Mouse (Mus musculus) layer of hippocampus, adult 11-12 months (tissue): ENCODE data around the gene Gm4952.
"Not testable (repeated sequence)": the region's sequence is repeated elsewhere in the genome, so short reads cannot be mapped to it uniquely, and the experiment has no call there.

ENCODE experiments used
- DNase-seq: peaks from one replicate; pipeline ENCODE4 v3.0.0; 2022; ENCODE audit warnings: low spot score

Gm4952 gene

DNA sequence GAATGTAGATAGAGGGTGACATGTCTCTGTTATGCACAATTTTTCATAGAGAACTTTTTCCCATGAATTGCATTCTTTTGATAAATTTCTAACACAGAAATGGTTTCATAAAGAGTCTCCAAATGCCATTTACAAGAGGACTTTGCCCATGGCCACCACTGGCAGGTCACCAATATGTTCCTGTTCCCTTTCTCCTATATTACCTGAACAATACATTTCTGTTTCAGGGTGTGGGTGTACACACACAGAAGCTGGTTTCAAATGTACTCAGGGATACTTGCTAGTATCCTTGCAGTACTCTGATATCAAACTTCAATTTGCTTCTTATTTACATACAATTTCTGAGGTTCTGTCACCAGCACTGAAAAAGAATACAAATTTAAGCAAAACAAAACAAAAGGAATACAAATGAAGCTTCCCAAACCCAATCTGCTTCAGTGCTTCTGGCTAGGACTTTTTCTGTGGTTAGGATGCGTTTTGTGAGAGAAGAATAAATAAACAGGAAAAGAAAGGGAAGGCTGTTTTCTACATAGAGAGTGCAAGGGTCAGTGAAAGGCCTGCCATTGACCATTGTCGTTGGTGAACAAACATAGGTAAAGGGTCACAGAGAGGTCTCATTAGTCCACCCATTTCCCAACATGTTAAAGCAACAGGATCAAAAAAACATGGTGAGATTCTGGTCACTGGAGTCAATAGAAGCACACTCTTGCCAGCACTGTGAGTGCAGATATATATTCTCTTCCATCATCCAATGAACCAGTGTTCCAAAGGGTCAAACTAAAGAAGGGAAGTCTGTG lies 1.1 kb downstream of the Gm4952 start:
- DNase-seq: no peak

DNA sequence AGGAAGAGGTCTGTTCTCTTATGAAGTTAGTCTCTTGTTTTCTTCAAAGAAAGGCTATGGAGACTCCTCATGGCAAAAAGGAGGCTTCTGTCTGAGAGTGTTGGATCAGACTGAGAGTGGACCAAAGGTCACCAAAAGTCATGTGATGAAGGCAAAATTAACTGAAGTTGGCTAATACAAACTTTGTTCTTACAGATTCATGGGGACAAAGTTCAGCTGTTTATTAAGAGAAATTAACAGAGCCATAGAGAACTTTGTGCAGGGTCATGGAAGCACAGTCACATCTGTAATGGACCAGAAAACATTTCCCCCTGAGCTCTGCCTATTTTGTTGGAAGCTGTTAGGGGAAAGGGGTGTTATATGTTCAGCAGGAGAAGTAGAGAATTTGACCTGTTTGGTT lies 8.6 kb downstream of the Gm4952 start:
- no peak for DNase-seq

- DNase-seq: no peak
These were observed 13.9 kb downstream of the Gm4952 start for GRCm38 (mm10) chr19:12613646-12614045.

DNA sequence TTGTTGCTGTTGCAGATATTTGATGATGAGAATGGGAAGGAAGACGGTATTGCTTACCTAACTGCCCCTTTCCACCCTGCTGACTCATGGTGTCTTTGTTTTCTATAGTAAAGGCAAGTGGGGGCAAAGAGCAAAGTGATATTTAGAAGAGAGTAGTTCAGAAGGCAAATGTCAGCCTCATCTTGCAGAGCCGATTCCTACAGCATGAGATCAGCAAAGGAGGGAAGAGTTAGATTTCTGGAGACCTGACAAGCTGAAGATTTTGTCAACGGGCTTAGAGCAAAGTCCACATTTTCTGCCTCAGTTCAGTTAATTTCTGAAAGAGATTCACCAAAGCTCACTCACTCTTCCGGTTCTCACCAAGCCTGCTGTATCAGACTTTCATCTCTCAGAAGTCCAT lies 33.4 kb downstream of the Gm4952 start, which contains the start of gene Glyat:
Gene Glyat, plus strand, starts transcription at position 133 of the 400 bp plus-strand sequence.
- no peak for DNase-seq

DNA sequence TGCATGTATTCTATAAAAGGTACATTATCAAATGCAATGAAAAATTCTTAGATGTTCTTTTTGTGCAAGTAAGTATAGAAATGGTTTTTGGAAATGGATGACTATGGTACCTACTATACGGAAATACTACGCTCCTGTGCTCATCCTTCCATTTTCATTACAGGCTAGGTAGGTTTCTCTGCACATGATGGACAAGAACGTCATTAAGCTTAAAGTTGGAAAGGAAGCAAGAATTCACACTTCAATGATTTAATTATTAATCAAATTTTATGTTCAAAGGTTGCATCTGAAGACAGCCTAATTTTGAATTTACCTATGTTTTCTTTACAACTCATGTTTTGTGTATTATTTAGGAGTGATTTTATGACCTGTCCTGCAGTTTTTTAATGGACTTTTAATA lies 34.5 kb downstream of the Gm4952 start:
- DNase-seq: no peak

DNA sequence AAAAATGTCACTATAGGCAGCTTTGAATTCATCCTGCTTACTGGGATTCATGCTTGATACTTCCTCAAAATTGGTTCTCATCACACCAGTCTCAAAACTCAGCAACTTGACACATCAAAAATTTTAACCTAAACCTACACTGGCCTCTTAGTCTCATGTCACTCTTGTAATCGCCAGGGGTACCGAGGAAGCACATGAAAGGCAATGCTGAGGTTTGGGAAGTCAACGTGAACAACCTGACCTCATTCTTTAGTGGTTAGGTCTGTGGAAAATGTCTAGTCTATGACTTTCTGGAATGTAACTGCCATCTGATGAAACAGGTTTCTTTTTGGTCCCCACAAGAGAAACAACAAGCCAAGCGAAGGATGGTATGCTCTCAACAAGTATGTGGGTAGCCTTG lies 35.2 kb downstream of the Gm4952 start:
- no peak for DNase-seq

DNA sequence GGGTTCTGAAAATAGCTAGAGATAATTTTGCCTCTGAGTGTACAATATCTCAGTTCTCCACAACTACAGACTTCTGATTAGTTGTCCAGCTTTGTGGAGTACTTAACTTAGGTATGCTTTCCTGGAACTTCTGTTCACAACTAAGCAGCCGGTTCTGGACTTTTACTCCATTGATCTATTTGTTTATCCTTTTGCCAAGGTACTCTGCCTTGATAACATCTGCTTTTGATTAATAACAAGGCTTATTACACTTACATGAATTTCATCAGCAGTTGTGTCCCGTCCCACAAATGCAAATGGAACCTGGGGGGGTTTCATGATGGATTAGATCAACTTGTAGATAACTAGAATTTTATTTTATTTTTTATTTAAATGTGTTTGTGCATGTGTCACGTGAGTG lies 37.1 kb downstream of the Gm4952 start:
- DNase-seq: no peak

- DNase-seq: no peak
These were observed 38.3 kb downstream of the Gm4952 start for GRCm38 (mm10) chr19:12638049-12638448.

- no peak for DNase-seq
These were observed 49.7 kb downstream of the Gm4952 start for GRCm38 (mm10) chr19:12649511-12649910.

DNA sequence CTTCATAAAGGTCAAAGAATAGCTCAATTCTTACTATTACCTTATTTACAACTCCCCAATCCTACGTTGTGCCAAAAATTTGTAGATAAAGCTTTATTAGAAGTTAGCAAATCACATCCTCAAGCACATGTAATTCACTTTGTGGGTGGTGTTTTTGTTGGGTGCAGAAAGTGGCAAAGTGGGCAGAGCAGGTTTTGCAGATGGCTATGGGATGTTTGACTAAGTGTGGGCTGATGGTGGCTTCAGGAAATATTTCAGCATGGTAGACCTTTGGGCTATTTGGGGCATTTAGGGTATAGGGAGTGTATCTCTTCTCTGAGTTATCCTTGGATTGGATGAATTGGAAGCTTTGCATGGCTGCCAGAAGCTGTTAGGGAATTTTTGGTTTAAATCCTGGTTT lies 66.4 kb downstream of the Gm4952 start:
- no peak for DNase-seq

- DNase-seq: not testable (repeated sequence)
These were observed 68.8 kb downstream of the Gm4952 start for GRCm38 (mm10) chr19:12668601-12669000.

DNA sequence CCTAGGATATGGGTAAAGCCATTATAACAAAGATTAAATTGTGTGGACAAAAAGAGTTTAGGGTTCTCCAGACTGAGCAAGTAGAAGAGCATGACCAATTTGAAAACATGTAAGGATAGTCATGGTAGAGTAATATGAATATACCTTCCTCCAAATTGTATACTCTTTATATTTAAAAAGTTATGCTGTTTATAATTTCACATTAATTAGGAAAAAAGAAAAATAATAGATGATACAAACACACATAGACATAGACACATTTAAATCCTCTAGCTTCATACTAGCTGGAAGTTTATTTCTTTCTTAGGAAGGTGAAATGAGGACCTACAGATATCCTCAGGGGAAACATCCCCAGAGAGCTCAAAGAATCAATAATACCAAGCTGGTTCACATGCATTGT lies 70.4 kb downstream of the Gm4952 start, which contains the start of gene Olfr1442:
Gene Olfr1442, plus strand, starts transcription at position 301 of the 400 bp plus-strand sequence.
- DNase-seq: no peak

DNA sequence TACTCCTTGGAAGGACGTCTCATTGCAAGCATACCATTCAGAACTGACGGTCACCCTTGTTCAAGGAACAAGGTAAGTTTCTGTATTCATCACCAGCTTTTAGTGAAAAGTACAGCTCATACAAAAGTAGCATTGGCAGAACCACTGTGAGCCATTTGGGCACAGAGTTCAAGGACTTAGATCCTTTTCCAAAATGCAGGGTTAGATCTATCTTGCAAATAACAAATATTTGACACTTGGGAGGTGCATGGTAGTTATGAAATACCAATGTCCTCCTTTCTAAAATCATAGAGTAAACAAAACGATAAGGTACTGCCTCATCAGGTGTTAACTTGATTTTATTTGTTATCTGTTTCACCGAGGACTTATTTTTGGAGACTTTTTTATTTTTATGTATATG lies 71.3 kb downstream of the Gm4952 start:
- no peak for DNase-seq

DNA sequence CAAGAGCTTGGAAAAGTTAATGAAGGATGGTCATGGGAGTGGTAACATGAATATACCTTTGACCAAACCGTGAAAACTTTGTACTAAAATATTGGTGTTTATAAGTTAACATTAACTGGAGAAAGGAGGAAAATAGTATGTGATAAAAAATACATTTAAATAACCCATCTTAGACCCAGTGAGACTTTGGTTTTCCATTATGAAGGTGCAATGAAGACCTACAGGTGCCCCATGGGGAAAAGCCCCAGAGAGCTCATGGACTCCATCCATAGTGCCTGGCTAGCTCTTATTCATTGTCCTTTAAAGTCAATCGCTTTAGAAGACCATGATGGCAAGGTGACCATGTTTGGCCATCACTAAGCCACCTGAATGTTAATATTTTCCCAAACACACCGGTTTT lies 78.0 kb downstream of the Gm4952 start, which contains the start of gene Olfr1443:
Gene Olfr1443, plus strand, starts transcription at position 301 of the 400 bp plus-strand sequence.
- no peak for DNase-seq
